Mouse (Mus musculus): ENCODE measurements around the gene Ltf. TPM values are rescaled to one million over a fixed set of nuclear protein-coding genes. Genes with fewer than 3 reads are reported as not detected.

The Ltf gene
- polyA plus RNA-seq, 1 experiment from 2014 or later, result 1.1 TPM

DNA sequence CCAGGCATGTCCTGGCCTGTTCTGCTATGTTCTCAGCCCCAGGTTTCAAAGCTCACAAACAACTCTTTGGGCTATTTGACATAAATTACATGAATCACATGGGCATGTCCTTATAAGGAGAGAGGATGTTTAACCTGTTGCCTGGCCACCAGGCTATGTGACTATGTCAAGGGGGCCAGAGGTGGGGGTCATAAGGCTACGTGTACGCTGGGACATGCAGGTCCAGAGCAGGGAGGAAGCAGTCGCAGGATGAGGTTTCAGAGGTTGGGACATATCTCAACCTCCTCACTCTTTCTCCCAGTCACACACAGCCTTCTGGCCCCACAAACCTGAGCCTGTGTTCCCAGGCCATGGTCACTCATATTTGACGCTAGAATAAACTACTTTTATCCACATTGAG, 48.0 kb downstream of the Ltf start:
- 91% methylated on average over 4 of the region's 4 CpGs for WGBS
- no peak for ATAC-seq (ENCODE audit: low FRiP score, low read depth)
- Histone ChIP-seq H3K4me3 (no peak overlapping the region), H3K4me2 (replicated peaks) (no peak overlapping the region), H3K27ac (replicated peaks) (no peak overlapping the region), H3K4me1 (no peaks in the 10 kb centered on the region), H3K9me3 (no peaks in the 10 kb centered on the region), H3K27me3 (no peaks in the 10 kb centered on the region), H3K9ac (replicated peaks) (no peak overlapping the region), H3K36me3 (no peaks in the 10 kb centered on the region)

DNA sequence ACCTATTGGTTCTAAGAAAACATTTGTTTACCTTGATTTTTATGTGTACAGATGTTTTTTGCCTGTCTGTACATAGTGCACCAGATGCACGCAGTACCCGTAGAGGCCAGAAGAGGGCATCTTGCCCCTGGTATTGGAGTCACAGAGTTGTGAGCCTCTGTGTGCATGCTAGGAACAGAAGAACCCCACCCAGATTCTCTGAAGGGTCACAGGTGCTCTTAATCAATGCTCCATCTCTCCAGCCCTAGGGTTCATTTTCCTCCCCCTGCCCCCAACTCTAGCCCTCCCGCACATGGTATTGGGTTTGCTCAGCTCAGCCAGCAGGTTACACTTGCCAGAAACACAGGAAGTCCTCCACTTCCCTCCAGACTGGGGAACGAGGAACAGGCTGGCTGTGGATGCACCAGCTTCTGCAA, 51.5 kb downstream of the Ltf start:
- Histone ChIP-seq H3K9me3 (peaks cover 9% of the 10 kb centered on the region; the same call in 1 of the 2 replicates), H3K4me2 (replicated peaks) (no peak overlapping the region), H3K4me1 (no peaks in the 10 kb centered on the region), H3K36me3 (no peaks in the 10 kb centered on the region), H3K4me3 (no peak overlapping the region), H3K27me3 (no peaks in the 10 kb centered on the region), H3K27ac (replicated peaks) (no peak overlapping the region), H3K9ac (replicated peaks) (no peak overlapping the region)
- 47% methylated on average over 4 of the region's 4 CpGs for WGBS
- ATAC-seq (ENCODE audit: low FRiP score, low read depth), result no peak

DNA sequence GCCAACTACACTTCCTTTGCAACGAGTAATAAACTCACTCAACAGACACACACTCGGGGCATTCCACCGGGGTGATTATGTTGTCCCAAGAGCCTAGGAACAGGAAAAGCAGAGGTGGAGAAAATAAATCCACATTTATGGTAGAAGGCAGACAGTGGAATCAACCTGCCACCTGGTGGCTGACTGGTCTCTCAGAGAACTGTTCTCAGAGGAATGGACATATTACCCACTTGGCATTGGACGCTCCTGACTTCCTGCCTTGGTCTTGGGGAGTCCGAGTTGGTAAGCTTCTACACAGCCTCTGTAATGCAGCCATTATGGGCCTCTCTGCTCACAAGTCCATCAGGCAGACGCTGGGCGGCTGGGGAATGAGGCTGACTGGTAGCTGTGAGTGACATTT, 53.1 kb downstream of the Ltf start:
- ATAC-seq (ENCODE audit: low FRiP score, low read depth), result no peak
- H3K36me3 ChIP-seq, result no peaks in the 10 kb centered on the region
- H3K4me2 ChIP-seq (replicated peaks), result no peak overlapping the region
- H3K9me3 ChIP-seq, result peaks cover 9% of the 10 kb centered on the region; the same call in 1 of the 2 replicates
- no peak overlapping the region for H3K4me3 ChIP-seq
- H3K27ac ChIP-seq (replicated peaks), result no peak overlapping the region
- no peak overlapping the region for H3K9ac ChIP-seq (replicated peaks)
- no peaks in the 10 kb centered on the region for H3K4me1 ChIP-seq
- WGBS, result 81% methylated on average over 7 of the region's 7 CpGs
- H3K27me3 ChIP-seq, result no peaks in the 10 kb centered on the region

GRCm38 (mm10) chr9:111072971-111073370, 53.9 kb downstream of the Ltf start:
- H3K9ac ChIP-seq (replicated peaks), result no peak overlapping the region
- no peak overlapping the region for H3K4me3 ChIP-seq
- no peaks in the 10 kb centered on the region for H3K36me3 ChIP-seq
- no peak overlapping the region for H3K4me2 ChIP-seq (replicated peaks)
- no peak overlapping the region for H3K27ac ChIP-seq (replicated peaks)
- H3K9me3 ChIP-seq, result peaks cover 9% of the 10 kb centered on the region; the same call in 1 of the 2 replicates
- no peaks in the 10 kb centered on the region for H3K27me3 ChIP-seq
- H3K4me1 ChIP-seq, result no peaks in the 10 kb centered on the region
- ATAC-seq (ENCODE audit: low FRiP score, low read depth), result no peak
- 74% methylated on average over 4 of the region's 4 CpGs for WGBS

- Histone ChIP-seq H3K4me2 (replicated peaks) (no peak overlapping the region), H3K27ac (replicated peaks) (no peak overlapping the region), H3K4me1 (no peaks in the 10 kb centered on the region), H3K27me3 (no peaks in the 10 kb centered on the region), H3K9me3 (peaks cover 9% of the 10 kb centered on the region; the same call in 1 of the 2 replicates), H3K4me3 (no peak overlapping the region), H3K36me3 (no peaks in the 10 kb centered on the region), H3K9ac (replicated peaks) (no peak overlapping the region)
- ATAC-seq (ENCODE audit: low FRiP score, low read depth), result no peak
- WGBS, result 53% methylated on average over 5 of the region's 5 CpGs
Measured at GRCm38 (mm10) chr9:111077745-111078144, 58.7 kb downstream of the Ltf start.

GRCm38 (mm10) chr9:111080801-111081200, 61.7 kb downstream of the Ltf start:
- no peak overlapping the region for H3K4me2 ChIP-seq (replicated peaks)
- H3K27ac ChIP-seq (replicated peaks), result no peak overlapping the region
- 93% methylated on average over 8 of the region's 8 CpGs for WGBS
- H3K9ac ChIP-seq (replicated peaks), result no peak overlapping the region
- no peaks in the 10 kb centered on the region for H3K9me3 ChIP-seq
- no peaks in the 10 kb centered on the region for H3K4me1 ChIP-seq
- ATAC-seq (ENCODE audit: low FRiP score, low read depth), result no peak
- H3K4me3 ChIP-seq, result no peak overlapping the region
- no peaks in the 10 kb centered on the region for H3K36me3 ChIP-seq
- no peaks in the 10 kb centered on the region for H3K27me3 ChIP-seq

- no peak overlapping the region for H3K4me2 ChIP-seq (replicated peaks)
- H3K36me3 ChIP-seq, result no peaks in the 10 kb centered on the region
- H3K4me1 ChIP-seq, result no peaks in the 10 kb centered on the region
- no peak overlapping the region for H3K27ac ChIP-seq (replicated peaks)
- no peaks in the 10 kb centered on the region for H3K27me3 ChIP-seq
- no peak for ATAC-seq (ENCODE audit: low FRiP score, low read depth)
- no peak overlapping the region for H3K4me3 ChIP-seq
- 88% methylated on average over 5 of the region's 5 CpGs for WGBS
- H3K9ac ChIP-seq (replicated peaks), result no peak overlapping the region
- no peaks in the 10 kb centered on the region for H3K9me3 ChIP-seq
Measured at GRCm38 (mm10) chr9:111081765-111082164, 62.7 kb downstream of the Ltf start.

GRCm38 (mm10) chr9:111085329-111085728, 66.3 kb downstream of the Ltf start:
- Histone ChIP-seq H3K36me3 (no peaks in the 10 kb centered on the region), H3K27me3 (no peaks in the 10 kb centered on the region), H3K4me1 (peaks cover 15% of the 10 kb centered on the region), H3K4me2 (replicated peaks) (no peak overlapping the region), H3K9me3 (no peaks in the 10 kb centered on the region), H3K4me3 (no peak overlapping the region), H3K9ac (replicated peaks) (no peak overlapping the region), H3K27ac (replicated peaks) (no peak overlapping the region)
- no peak for ATAC-seq (ENCODE audit: low FRiP score, low read depth)
- WGBS, result 61% methylated on average over 4 of the region's 4 CpGs

- WGBS, result 81% methylated on average over 6 of the region's 6 CpGs
Measured at GRCm38 (mm10) chr9:111086137-111086536, 67.1 kb downstream of the Ltf start.

GRCm38 (mm10) chr9:111086995-111087606, 68.0 kb downstream of the Ltf start:
- Histone ChIP-seq H3K4me3 (no peak overlapping the region), H3K9me3 (no peaks in the 10 kb centered on the region), H3K4me1 (peaks cover 15% of the 10 kb centered on the region), H3K27me3 (no peaks in the 10 kb centered on the region; the same call in 1 of the 2 replicates), H3K9ac (replicated peaks) (no peak overlapping the region), H3K27ac (replicated peaks) (no peak overlapping the region), H3K4me2 (replicated peaks) (no peak overlapping the region), H3K36me3 (no peaks in the 10 kb centered on the region)
- ATAC-seq (ENCODE audit: low FRiP score, low read depth), result no peak
- WGBS, result 32% methylated on average over 3 of the region's 3 CpGs

More at GRCm38 (mm10) chr9:111086137-111086536, 67.1 kb downstream of the Ltf start:
- Histone ChIP-seq H3K9ac (replicated peaks) (no peak overlapping the region), H3K27ac (replicated peaks) (no peak overlapping the region), H3K4me1 (peaks cover 15% of the 10 kb centered on the region), H3K9me3 (no peaks in the 10 kb centered on the region), H3K4me2 (replicated peaks) (no peak overlapping the region), H3K4me3 (no peak overlapping the region), H3K27me3 (no peaks in the 10 kb centered on the region), H3K36me3 (no peaks in the 10 kb centered on the region)
- ATAC-seq (ENCODE audit: low FRiP score, low read depth), result no peak

- Histone ChIP-seq H3K36me3 (no peaks in the 10 kb centered on the region), H3K4me3 (no peak overlapping the region), H3K27ac (replicated peaks) (no peak overlapping the region), H3K27me3 (no peaks in the 10 kb centered on the region; the same call in 1 of the 2 replicates), H3K9ac (replicated peaks) (no peak overlapping the region), H3K4me2 (replicated peaks) (no peak overlapping the region), H3K4me1 (peaks cover 15% of the 10 kb centered on the region), H3K9me3 (no peaks in the 10 kb centered on the region)
- 6% methylated on average over 5 of the region's 5 CpGs for WGBS
- ATAC-seq (ENCODE audit: low FRiP score, low read depth), result no peak
Measured at GRCm38 (mm10) chr9:111087960-111088359, 68.9 kb downstream of the Ltf start.

DNA sequence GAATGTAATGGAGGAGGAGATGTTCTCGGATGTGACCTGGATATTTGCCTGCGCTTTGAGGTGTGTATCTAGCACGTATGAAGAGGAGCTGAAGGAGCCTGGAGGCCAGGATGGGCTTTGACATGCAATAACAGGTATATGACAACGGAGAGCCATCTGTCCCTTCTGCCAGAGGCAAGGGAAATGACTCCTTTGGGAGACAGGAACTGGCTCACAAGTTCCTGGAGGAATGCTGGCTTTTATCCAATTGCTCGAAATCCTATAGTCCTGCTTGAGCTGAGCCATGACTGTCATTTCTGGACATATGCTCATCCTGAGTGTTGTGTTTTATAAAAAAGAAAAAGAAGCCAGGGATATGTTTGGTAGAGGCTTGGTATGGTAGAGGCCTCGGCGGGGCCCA, 69.8 kb downstream of the Ltf start:
- 39% methylated on average over 7 of the region's 7 CpGs for WGBS
- Histone ChIP-seq H3K27me3 (no peaks in the 10 kb centered on the region; the same call in 1 of the 2 replicates), H3K4me2 (replicated peaks) (no peak overlapping the region), H3K9me3 (no peaks in the 10 kb centered on the region), H3K27ac (replicated peaks) (no peak overlapping the region), H3K9ac (replicated peaks) (no peak overlapping the region), H3K36me3 (no peaks in the 10 kb centered on the region), H3K4me1 (peaks cover 15% of the 10 kb centered on the region), H3K4me3 (no peak overlapping the region)
- no peak for ATAC-seq (ENCODE audit: low FRiP score, low read depth)
